Mouse (Mus musculus) megakaryocyte, embryonic 14.5 days (primary cell): ENCODE results near the gene Gpr152. TPM values are rescaled to one million over a fixed set of nuclear protein-coding genes. Genes with fewer than 3 reads are reported as not detected.
"Not testable (repeated sequence)": the region's sequence is repeated elsewhere in the genome, so short reads cannot be mapped to it uniquely, and the experiment has no call there.

ENCODE experiments used
- H3K27me3 ChIP-seq: replicated peaks from 2 replicates; pipeline ENCODE3; 2012; ENCODE audit warnings: inconsistent platforms
- H3K36me3 ChIP-seq: replicated peaks from 2 replicates; pipeline ENCODE3; 2012; ENCODE audit warnings: low read length, inconsistent platforms, mixed read lengths
- H3K4me1 ChIP-seq: 2 replicates; pipeline ENCODE4 v1.6.1; 2012; ENCODE audit warnings: inconsistent platforms
- H3K4me3 ChIP-seq: replicated peaks from 2 replicates; pipeline ENCODE3; 2012; ENCODE audit warnings: moderate library complexity, mild to moderate bottlenecking, inconsistent platforms
- H3K9me3 ChIP-seq: 2 replicates; pipeline ENCODE4 v1.6.1; 2012; ENCODE audit warnings: inconsistent platforms
- FLI1 ChIP-seq: IDR thresholded peaks from 2 replicates; pipeline ENCODE4 v1.6.1; 2012; ENCODE audit warnings: low read length, inconsistent platforms, mixed read lengths
- GATA1 ChIP-seq: IDR thresholded peaks from 3 replicates; pipeline ENCODE4 v1.6.1; 2012; ENCODE audit warnings: mixed read lengths, low read length, inconsistent platforms, borderline replicate concordance
- polyA plus RNA-seq: library from polyadenylated mRNA; stranded (reverse); fragments of >175 nt; gene quantifications from 2 replicates; pipeline ENCODE4 v1.2.3, GENCODE M21; 2012; ENCODE audit warnings: low replicate concordance; ENCODE audit not compliant: insufficient read depth

Gene Gpr152
- polyA plus RNA-seq, 1 experiment = not detected

- peaks cover 97% of the 10 kb centered on the region for H3K4me1 ChIP-seq
- H3K36me3 ChIP-seq = peaks cover 56% of the 10 kb centered on the region
- H3K4me3 ChIP-seq = peak overlapping the region; percentile 95
- TF ChIP-seq FLI1 = no peak
- TF ChIP-seq GATA1 = no peak
- H3K27me3 ChIP-seq = no peaks in the 10 kb centered on the region
- H3K9me3 ChIP-seq = no peaks in the 10 kb centered on the region
These were observed 19.7 kb upstream of the Gpr152 start for GRCm38 (mm10) chr19:4119716-4120487.

- H3K36me3 ChIP-seq = peaks cover 50% of the 10 kb centered on the region
- no peaks in the 10 kb centered on the region for H3K27me3 ChIP-seq
- no peaks in the 10 kb centered on the region for H3K9me3 ChIP-seq
- TF ChIP-seq GATA1 (no peak), FLI1 (no peak)
- peaks cover 96% of the 10 kb centered on the region for H3K4me1 ChIP-seq
- H3K4me3 ChIP-seq = peak overlapping the region; percentile 95
These were observed 19.1 kb upstream of the Gpr152 start for GRCm38 (mm10) chr19:4120496-4120895.

GRCm38 (mm10) chr19:4121097-4121805 is 18.3 kb upstream of the Gpr152 start:
- Histone ChIP-seq H3K9me3 (no peaks in the 10 kb centered on the region), H3K4me1 (peaks cover 89% of the 10 kb centered on the region), H3K27me3 (no peaks in the 10 kb centered on the region), H3K36me3 (peaks cover 43% of the 10 kb centered on the region), H3K4me3 (peak overlapping the region; percentile 95)
- no peak; the same call in 1 of the 2 replicates for TF ChIP-seq FLI1

- Histone ChIP-seq H3K36me3 (peaks cover 38% of the 10 kb centered on the region), H3K4me1 (peaks cover 89% of the 10 kb centered on the region)
- not testable (repeated sequence) for H3K9me3 ChIP-seq, H3K4me3 ChIP-seq, H3K27me3 ChIP-seq
These were observed 17.7 kb upstream of the Gpr152 start for GRCm38 (mm10) chr19:4121896-4122295.

GRCm38 (mm10) chr19:4122411-4123370 is 16.9 kb upstream of the Gpr152 start:
- Histone ChIP-seq H3K27me3 (no peaks in the 10 kb centered on the region), H3K36me3 (peaks cover 38% of the 10 kb centered on the region), H3K9me3 (no peaks in the 10 kb centered on the region), H3K4me1 (peaks cover 89% of the 10 kb centered on the region), H3K4me3 (peak overlapping the region; percentile 78)
- TF ChIP-seq FLI1 (no peak), GATA1 (no peak)

GRCm38 (mm10) chr19:4124432-4124831 is 15.2 kb upstream of the Gpr152 start:
- no peak for TF ChIP-seq FLI1
- TF ChIP-seq GATA1 = no peak
- Histone ChIP-seq H3K9me3 (no peaks in the 10 kb centered on the region), H3K4me1 (peaks cover 78% of the 10 kb centered on the region), H3K27me3 (no peaks in the 10 kb centered on the region), H3K4me3 (peak overlapping the region; percentile 67), H3K36me3 (peaks cover 35% of the 10 kb centered on the region)

GRCm38 (mm10) chr19:4125268-4125667 is 14.3 kb upstream of the Gpr152 start:
- not testable (repeated sequence) for H3K9me3 ChIP-seq, H3K27me3 ChIP-seq
- Histone ChIP-seq H3K4me1 (peaks cover 76% of the 10 kb centered on the region), H3K4me3 (peak overlapping the region; percentile 95), H3K36me3 (peaks cover 35% of the 10 kb centered on the region)

- peaks cover 40% of the 10 kb centered on the region for H3K36me3 ChIP-seq
- peak within 1 kb of the TSS; percentile 95 for H3K4me3 ChIP-seq
- no peaks in the 10 kb centered on the region for H3K9me3 ChIP-seq
- H3K4me1 ChIP-seq = peaks cover 69% of the 10 kb centered on the region
- TF ChIP-seq GATA1 (no peak), FLI1 (no peak)
- H3K27me3 ChIP-seq = no peaks in the 10 kb centered on the region
These were observed 13.6 kb upstream of the Gpr152 start, which contains the start of gene Aip for GRCm38 (mm10) chr19:4125741-4126696. Aip (minus strand) TSS chr19:4125858.
